Comparison of ENCODE assay signal across 7 mouse cellular contexts in genomic region chr15:99596056-99596687, GRCm38 (mm10). TPM values are rescaled to one million over a fixed set of nuclear protein-coding genes. Genes with fewer than 3 reads are reported as not detected.
A peak's percentile ranks its signal among the peaks of the same experiment; 100 is the strongest.
DNase-seq lines count a peak whose midpoint lies in the region; ATAC-seq and TF ChIP-seq lines count a peak whose summit lies in the region.

No protein-coding gene starts in this region.

- H3K9ac ChIP-seq in midbrain, embryonic 13.5 days (replicated peaks), result no peak overlapping the region

- H3K9me3 ChIP-seq in midbrain, embryonic 13.5 days, result no peaks in the 10 kb centered on the region

- peak overlapping the region; percentile 74 for H3K27ac ChIP-seq in midbrain, embryonic 13.5 days
- no peak overlapping the region for H3K27ac ChIP-seq in small intestine, adult 2 months (ENCODE audit: insufficient read depth, low read depth, low read length)

- peaks cover 33% of the 10 kb centered on the region for H3K4me1 ChIP-seq in midbrain, embryonic 13.5 days (replicated peaks)
- H3K4me1 ChIP-seq in small intestine, adult 2 months (ENCODE audit: control insufficient read depth, insufficient read depth, insufficient read length, low read length), result no peaks in the 10 kb centered on the region

- peak; percentile 79 for TF ChIP-seq CTCF in small intestine, adult 2 months (IDR thresholded peaks at IDR 0.05; ENCODE audit: extremely low read depth, insufficient read length, insufficient replicate concordance, low read depth, low read length)

- 0 out of 2 replicates have a peak overlapping the region, but pooled peaks have one; percentile 2 for H3K4me2 ChIP-seq in midbrain, embryonic 13.5 days (replicated peaks)

- H3K4me3 ChIP-seq in midbrain, embryonic 13.5 days (replicated peaks), result no peak overlapping the region
- no peak overlapping the region for H3K4me3 ChIP-seq in small intestine, adult 2 months (ENCODE audit: low read depth, low read length)

- H3K27me3 ChIP-seq in midbrain, embryonic 13.5 days, result peaks cover 47% of the 10 kb centered on the region
- H3K27me3 ChIP-seq in small intestine, adult 2 months (ENCODE audit: control insufficient read depth, insufficient read depth, low read length), result peaks cover 14% of the 10 kb centered on the region

- peak; percentile 92 for DNase-seq in adrenal gland, postnatal 10 days
- DNase-seq in embryo, embryonic 9.5 days (ENCODE audit: extremely low spot score), result peak; percentile 85
- peak; percentile 78 for DNase-seq in kidney, adult 11 months
- peak; percentile 94 for DNase-seq in left cerebral cortex, postnatal 4 days

- intact Hi-C loops in left cerebral cortex, postnatal 4 days (cut with DNase I), result loop anchor here (1.0 to 10.0 kb wide), 4 partner anchors 73 to 309 kb away; partner anchors contain the start of gene Cers5

- WGBS in midbrain, embryonic 13.5 days, result under 1% methylated on average over 7 of the region's 7 CpGs
- WGBS in small intestine, adult 2 months, result under 1% methylated on average over 7 of the region's 7 CpGs

- no peak for TF ChIP-seq POLR2A in small intestine, adult 2 months (IDR thresholded peaks at IDR 0.05; ENCODE audit: low read depth, low read length)

- no peaks in the 10 kb centered on the region for H3K36me3 ChIP-seq in midbrain, embryonic 13.5 days
- H3K36me3 ChIP-seq in small intestine, adult 2 months (ENCODE audit: control insufficient read depth, insufficient read depth, low read length), result no peaks in the 10 kb centered on the region

- peak; percentile 86 for ATAC-seq in granulocyte monocyte progenitor cell, adult 5-6 weeks (replicated peaks; ENCODE audit: poor library complexity, severe bottlenecking)
- peak; percentile 87 for ATAC-seq in midbrain, embryonic 13.5 days

RNA-seq across cellular contexts. Expression of gene Aqp6, which starts 5.0 kb away (rescaled TPM):
- not detected for total RNA-seq in adrenal gland, postnatal 10 days (2021)
- total RNA-seq in granulocyte monocyte progenitor cell, adult 5-6 weeks (2014; fragmentation: Nextera tagmentation), result not detected in 2 replicates
- not detected in 2 replicates for total RNA-seq in granulocyte monocyte progenitor cell, adult 5-6 weeks (2017)
- not detected for total RNA-seq in left cerebral cortex, postnatal 4 days (2021)
- polyA plus RNA-seq in midbrain, embryonic 13.5 days (2015; fragmentation: Nextera tagmentation; extraction: Ambion mirVana), result 0.71 and 0.99 TPM in 2 replicates
- polyA plus RNA-seq in small intestine, adult 2 months (2012; rRNA removed), result not detected in 2 replicates

RNA-seq across cellular contexts. Expression of gene Aqp5, which starts 5.6 kb away (rescaled TPM):
- 1 to 10 TPM in 1 of 2 experiments, under 1 TPM in 1; 0.61 to 1.6 TPM for total RNA-seq in adrenal gland, postnatal 10 days (2021)
- total RNA-seq in granulocyte monocyte progenitor cell, adult 5-6 weeks (2014; fragmentation: Nextera tagmentation), result not detected in 2 replicates
- not detected in 2 replicates for total RNA-seq in granulocyte monocyte progenitor cell, adult 5-6 weeks (2017)
- 1 to 10 TPM in 1 of 2 experiments, under 1 TPM in 1; 0.28 to 1.1 TPM for total RNA-seq in left cerebral cortex, postnatal 4 days (2021)
- 0.79 and 1.1 TPM in 2 replicates for polyA plus RNA-seq in midbrain, embryonic 13.5 days (2015; fragmentation: Nextera tagmentation; extraction: Ambion mirVana)
- 0.20 and 52.4 TPM in 2 replicates for polyA plus RNA-seq in small intestine, adult 2 months (2012; rRNA removed)

RNA-seq across cellular contexts. Expression of gene Aqp2, which starts 17.3 kb away (rescaled TPM):
- 1 to 10 TPM in 1 of 2 experiments, under 1 TPM in 1; 0.33 to 1.4 TPM for total RNA-seq in adrenal gland, postnatal 10 days (2021)
- total RNA-seq in granulocyte monocyte progenitor cell, adult 5-6 weeks (2014; fragmentation: Nextera tagmentation), result not detected in 2 replicates
- total RNA-seq in granulocyte monocyte progenitor cell, adult 5-6 weeks (2017), result not detected in 2 replicates
- not detected for total RNA-seq in left cerebral cortex, postnatal 4 days (2021)
- not detected in 2 replicates for polyA plus RNA-seq in midbrain, embryonic 13.5 days (2015; fragmentation: Nextera tagmentation; extraction: Ambion mirVana)
- polyA plus RNA-seq in small intestine, adult 2 months (2012; rRNA removed), result not detected in 2 replicates

RNA-seq across cellular contexts. Expression of gene Racgap1, which starts 55.3 kb away (rescaled TPM):
- 10 to 100 TPM; 32.1 TPM for total RNA-seq in adrenal gland, postnatal 10 days (2021)
- 47.0 and 75.5 TPM in 2 replicates for total RNA-seq in granulocyte monocyte progenitor cell, adult 5-6 weeks (2014; fragmentation: Nextera tagmentation)
- 76.4 and 80.0 TPM in 2 replicates for total RNA-seq in granulocyte monocyte progenitor cell, adult 5-6 weeks (2017)
- total RNA-seq in left cerebral cortex, postnatal 4 days (2021), result 10 to 100 TPM; 22.0 to 26.1 TPM
- 118 and 125 TPM in 2 replicates for polyA plus RNA-seq in midbrain, embryonic 13.5 days (2015; fragmentation: Nextera tagmentation; extraction: Ambion mirVana)
- 6.8 and 12.5 TPM in 2 replicates for polyA plus RNA-seq in small intestine, adult 2 months (2012; rRNA removed)
